Mouse (Mus musculus): ENCODE data around the gene 1700034J05Rik.

DNA sequence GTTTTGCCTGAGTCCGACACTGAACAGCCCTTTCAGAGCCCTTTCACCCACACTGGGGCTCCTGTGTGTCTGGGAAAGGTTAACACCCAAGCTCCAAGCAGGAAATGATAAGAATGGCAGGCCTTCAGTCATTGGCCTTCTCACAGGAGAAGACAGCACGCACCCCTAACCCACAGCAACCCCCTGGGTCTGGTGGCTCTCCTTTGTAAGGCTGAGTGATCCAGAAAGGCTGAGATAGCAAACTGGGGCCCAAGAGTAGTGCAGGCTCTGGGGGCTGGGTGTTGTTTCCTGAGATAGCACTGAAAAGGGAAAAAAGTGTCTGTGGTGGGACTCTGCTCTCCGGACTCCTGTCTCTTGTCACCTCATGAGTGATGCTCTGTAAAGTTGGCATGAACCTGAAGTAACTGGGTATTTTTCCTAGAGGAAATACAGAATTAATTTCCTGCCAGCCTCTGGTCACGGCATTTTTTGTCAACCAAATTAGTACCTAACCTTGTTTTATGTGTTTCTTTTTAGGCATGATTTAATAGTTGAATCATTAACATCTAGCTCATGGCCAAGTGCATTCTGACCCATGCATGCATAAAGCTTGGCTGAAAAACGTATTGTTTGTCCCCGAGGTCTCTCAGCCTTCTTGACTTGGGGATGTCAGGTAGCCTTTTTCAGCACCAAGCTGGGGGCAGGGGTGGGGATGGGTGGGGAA lies 7.7 kb downstream of the 1700034J05Rik start:
- TF ChIP-seq CTCF (IDR thresholded peaks at IDR 0.05; ENCODE audit: extremely low read depth, insufficient read depth, low read length) (no peak), POLR2A (IDR thresholded peaks at IDR 0.05; ENCODE audit: extremely low read depth, insufficient read depth, low read length) (no peak)
